Mouse (Mus musculus) CD8-positive naive resting alpha-beta T cell, adult 57 days (primary cell): ENCODE data around the gene Gm1110. TPM values are rescaled to one million over a fixed set of nuclear protein-coding genes. Genes with fewer than 3 reads are reported as not detected.

ENCODE experiments used
- total RNA-seq: library from RNA; stranded (reverse); gene quantifications from one replicate; pipeline ENCODE4 v1.2.4, GENCODE M21; 2023

Gene Gm1110
- total RNA-seq: not detected

DNA sequence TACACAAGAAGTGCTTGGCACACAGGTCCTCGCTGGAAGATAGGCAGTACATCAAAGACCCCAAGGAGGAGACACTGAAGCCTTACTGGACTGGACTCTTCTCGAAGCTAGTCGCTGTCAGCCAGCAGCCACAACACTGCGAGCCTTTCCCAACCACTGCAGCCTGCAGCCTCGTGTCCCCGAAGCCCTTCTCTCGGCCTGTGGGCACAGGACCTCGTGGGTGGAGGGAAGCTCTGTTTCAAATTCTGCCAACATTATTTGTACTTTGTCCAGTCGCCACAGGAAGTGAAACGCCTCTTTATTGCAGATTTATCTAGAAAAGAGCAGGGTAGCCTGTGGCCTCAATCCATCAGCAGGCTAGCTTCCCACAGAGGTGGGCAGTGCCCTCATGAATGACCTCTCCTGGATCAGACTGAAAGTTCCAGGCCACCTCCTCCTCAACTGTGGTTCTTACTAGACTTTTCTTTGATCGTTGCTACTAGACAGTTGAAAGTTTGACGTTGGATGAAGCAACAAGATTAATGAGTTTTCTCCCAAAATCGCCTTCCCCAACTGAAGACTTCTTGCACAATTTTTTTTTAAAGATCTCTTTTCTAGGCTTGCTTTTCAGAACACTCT is at the start of gene Gm1110:
TSS of gene Gm1110 (minus strand) at position 203 of the 618 bp plus-strand sequence.

DNA sequence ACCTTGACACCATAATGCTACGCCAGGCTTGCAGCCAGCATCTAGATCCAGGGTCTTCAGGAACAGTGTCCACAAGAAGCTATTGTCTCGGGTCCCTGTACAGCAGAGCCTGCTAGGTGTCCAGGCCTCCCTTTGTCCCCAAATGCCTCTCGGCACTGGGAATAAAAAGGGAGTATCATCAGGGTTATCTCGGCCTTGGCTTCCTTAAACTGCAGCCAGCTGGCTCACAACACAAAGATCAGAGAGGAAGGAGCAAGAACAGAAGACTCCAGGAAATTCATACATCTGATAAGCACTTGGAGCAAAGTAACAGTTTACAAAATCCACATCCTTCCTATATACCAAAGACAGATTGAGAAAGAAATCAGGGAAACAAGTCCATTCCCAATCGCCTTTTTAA is 62.2 kb downstream of the Gm1110 start, which contains the start of gene Glb1l3:
TSS of gene Glb1l3 (minus strand) at position 140 of the 400 bp plus-strand sequence.

Other genes starting within 250 kb of the Gm1110 start
- gene B3gat1, start 189.4 kb downstream of the Gm1110 start, total RNA-seq: not detected
- gene Glb1l2, start 116.6 kb downstream of the Gm1110 start, total RNA-seq: not detected
- gene Glb1l3, start 62.2 kb downstream of the Gm1110 start, total RNA-seq: not detected
- gene Acad8, start 76.5 kb upstream of the Gm1110 start, total RNA-seq: 32.5 TPM
- 25.9 TPM for gene Thyn1, start 76.6 kb upstream of the Gm1110 start, total RNA-seq
- 40.3 TPM for gene Vps26b, start 107.0 kb upstream of the Gm1110 start, total RNA-seq
- 58.6 TPM for gene Ncapd3, start 107.1 kb upstream of the Gm1110 start, total RNA-seq
- not detected for gene Jam3, start 232.3 kb upstream of the Gm1110 start, total RNA-seq